Mouse (Mus musculus) kidney, embryonic 16.5 days (tissue): ENCODE measurements at regions not wholly inside any gene's neighbourhood (a gene's known extent, or its start where the extent isn't known, plus 50 kb on each side); places are given as distances from the start of the nearest gene placed in this dataset.

Experiments
- ATAC-seq: fragments of 200-750 bp; cut with Nextera tagmentation; 2 replicates; pipeline ENCODE4 v1.8.0; 2017; ENCODE audit warnings: moderate TSS enrichment; ENCODE audit not compliant: low FRiP score, low TSS enrichment
- H3K27ac ChIP-seq: fragments of 300-500 bp; sonication (generic); 2 replicates; pipeline ENCODE4 v1.5.1; 2014; ENCODE audit warnings: low read length
- H3K27me3 ChIP-seq: fragments of 300-500 bp; sonication (generic); 2 replicates; pipeline ENCODE4 v1.6.1; 2014; ENCODE audit warnings: low read length, control low read depth, mixed read lengths; ENCODE audit not compliant: insufficient read depth
- H3K36me3 ChIP-seq: fragments of 300-500 bp; sonication (generic); 2 replicates; pipeline ENCODE4 v1.6.1; 2014; ENCODE audit warnings: low read length, control low read depth, mixed read lengths; ENCODE audit not compliant: insufficient read depth
- H3K4me1 ChIP-seq: fragments of 300-500 bp; sonication (generic); 2 replicates; pipeline ENCODE4 v1.6.1; 2014; ENCODE audit warnings: low read length, control low read depth, mixed read lengths; ENCODE audit not compliant: insufficient read depth
- H3K4me2 ChIP-seq: fragments of 300-500 bp; sonication (generic); replicated peaks from 2 replicates; pipeline ENCODE4 v1.6.1; 2014; ENCODE audit warnings: low read depth, low read length
- H3K4me3 ChIP-seq: fragments of 300-500 bp; sonication (generic); 2 replicates; pipeline ENCODE4 v1.5.1; 2014; ENCODE audit warnings: mild to moderate bottlenecking, low read length
- H3K9ac ChIP-seq: fragments of 300-500 bp; sonication (generic); replicated peaks from 2 replicates; pipeline ENCODE4 v1.6.1; 2014; ENCODE audit warnings: low read length
- H3K9me3 ChIP-seq: fragments of 300-500 bp; sonication (generic); 2 replicates; pipeline ENCODE4 v1.6.1; 2016; ENCODE audit warnings: low read length, control low read depth
- WGBS: fragments of 180-500 bp; shearing (Covaris S2); extraction: QIAGEN DNeasy Blood & Tissue Kit; methylation state at CpG from one replicate; pipeline ENCODE4 v1.1.7; 2014; 5-methylcytosine and 5-hydroxymethylcytosine counted together

- no peaks in the 10 kb centered on the region for H3K4me1 ChIP-seq
- no peaks in the 10 kb centered on the region for H3K36me3 ChIP-seq
- H3K9ac ChIP-seq: no peak overlapping the region
- H3K27me3 ChIP-seq: no peaks in the 10 kb centered on the region
- H3K4me3 ChIP-seq: no peak overlapping the region
- no peak overlapping the region for H3K27ac ChIP-seq
- H3K4me2 ChIP-seq: no peak overlapping the region
- no peaks in the 10 kb centered on the region for H3K9me3 ChIP-seq
- 79% methylated on average over 8 of the region's 8 CpGs for WGBS
- ATAC-seq: no peak
Observed at GRCm38 (mm10) chr15:62229491-62230283, 1306.9 kb upstream of the A1bg start.

GRCm38 (mm10) chr15:62229023-62229422 lies 1306.2 kb upstream of the A1bg start:
- ATAC-seq: no peak
- Histone ChIP-seq H3K4me1 (no peaks in the 10 kb centered on the region), H3K27me3 (no peaks in the 10 kb centered on the region), H3K4me3 (no peak overlapping the region), H3K4me2 (no peak overlapping the region), H3K9me3 (no peaks in the 10 kb centered on the region), H3K27ac (no peak overlapping the region), H3K9ac (no peak overlapping the region), H3K36me3 (no peaks in the 10 kb centered on the region)
- WGBS: 88% methylated on average over 3 of the region's 3 CpGs

- Histone ChIP-seq H3K4me1 (no peaks in the 10 kb centered on the region), H3K9ac (no peak overlapping the region), H3K4me2 (no peak overlapping the region), H3K9me3 (no peaks in the 10 kb centered on the region), H3K27me3 (no peaks in the 10 kb centered on the region), H3K27ac (no peak overlapping the region), H3K4me3 (no peak overlapping the region), H3K36me3 (no peaks in the 10 kb centered on the region)
- no peak for ATAC-seq
Observed at GRCm38 (mm10) chr15:62224798-62225197, 1302.0 kb upstream of the A1bg start.

- Histone ChIP-seq H3K9ac (no peak overlapping the region), H3K9me3 (no peaks in the 10 kb centered on the region), H3K36me3 (0 out of 2 replicates have a peak, but pooled peaks cover 3% of the 10 kb centered on the region), H3K4me2 (no peak overlapping the region), H3K4me1 (no peaks in the 10 kb centered on the region), H3K27me3 (no peaks in the 10 kb centered on the region), H3K27ac (no peak overlapping the region), H3K4me3 (no peak overlapping the region)
- WGBS: 93% methylated on average over 3 of the region's 3 CpGs
- ATAC-seq: no peak
Observed at GRCm38 (mm10) chr15:62224191-62224590, 1301.4 kb upstream of the A1bg start.

- 68% methylated on average over 6 of the region's 6 CpGs for WGBS
- Histone ChIP-seq H3K9ac (no peak overlapping the region), H3K9me3 (no peaks in the 10 kb centered on the region), H3K4me1 (no peaks in the 10 kb centered on the region), H3K27me3 (no peaks in the 10 kb centered on the region), H3K27ac (no peak overlapping the region), H3K4me3 (no peak overlapping the region), H3K36me3 (0 out of 2 replicates have a peak, but pooled peaks cover 5% of the 10 kb centered on the region), H3K4me2 (no peak overlapping the region)
- no peak for ATAC-seq
Observed at GRCm38 (mm10) chr15:62223156-62223840, 1300.5 kb upstream of the A1bg start.

DNA sequence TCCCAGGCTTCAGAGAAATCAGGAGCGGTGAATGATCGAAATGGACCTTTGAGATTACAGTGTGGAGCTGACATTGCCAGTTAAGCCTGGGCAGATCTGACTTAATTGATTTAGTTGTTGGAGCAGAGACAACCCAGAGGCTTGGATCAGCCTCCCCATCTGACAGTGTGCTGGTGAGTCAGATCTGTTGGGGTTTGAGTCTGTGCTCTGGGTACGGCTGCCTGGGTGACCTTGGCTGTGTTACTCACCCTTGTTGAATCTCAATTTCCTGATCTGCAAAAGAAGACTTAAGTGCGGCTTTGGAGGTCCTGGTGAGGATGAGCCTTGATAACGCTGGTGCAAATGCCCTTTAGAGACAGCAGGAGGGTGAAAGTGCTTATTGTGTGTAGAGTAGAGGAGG lies 1299.9 kb upstream of the A1bg start:
- 72% methylated on average over 5 of the region's 5 CpGs for WGBS
- H3K4me1 ChIP-seq: no peaks in the 10 kb centered on the region
- no peak overlapping the region for H3K27ac ChIP-seq
- 0 out of 2 replicates have a peak, but pooled peaks cover 5% of the 10 kb centered on the region for H3K36me3 ChIP-seq
- ATAC-seq: no peak
- no peaks in the 10 kb centered on the region for H3K9me3 ChIP-seq
- H3K27me3 ChIP-seq: no peaks in the 10 kb centered on the region
- H3K9ac ChIP-seq: no peak overlapping the region
- no peak overlapping the region for H3K4me3 ChIP-seq
- no peak overlapping the region for H3K4me2 ChIP-seq

DNA sequence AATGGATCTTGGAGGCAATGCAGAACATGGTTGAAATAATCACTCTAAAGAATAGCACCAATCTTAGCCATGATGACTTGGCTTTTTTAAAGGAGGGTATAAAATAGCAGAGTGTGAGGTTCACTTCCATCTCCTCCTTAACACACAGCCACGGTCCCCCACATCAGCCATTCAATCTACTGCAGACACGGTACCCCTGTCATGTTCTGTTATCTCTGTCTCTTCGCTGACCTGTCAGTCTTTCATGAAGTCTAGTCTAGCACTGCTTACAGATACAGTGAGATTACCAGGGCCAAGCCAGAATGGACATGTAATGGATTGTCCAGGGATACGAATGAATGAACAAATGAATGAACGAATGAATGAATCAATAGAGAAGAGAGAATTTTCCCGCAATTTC lies 1299.4 kb upstream of the A1bg start:
- Histone ChIP-seq H3K4me1 (no peaks in the 10 kb centered on the region), H3K9ac (no peak overlapping the region), H3K4me3 (no peak overlapping the region), H3K27ac (no peak overlapping the region), H3K9me3 (no peaks in the 10 kb centered on the region), H3K36me3 (0 out of 2 replicates have a peak, but pooled peaks cover 5% of the 10 kb centered on the region), H3K27me3 (no peaks in the 10 kb centered on the region), H3K4me2 (no peak overlapping the region)
- no peak for ATAC-seq
- 93% methylated on average over 6 of the region's 6 CpGs for WGBS

DNA sequence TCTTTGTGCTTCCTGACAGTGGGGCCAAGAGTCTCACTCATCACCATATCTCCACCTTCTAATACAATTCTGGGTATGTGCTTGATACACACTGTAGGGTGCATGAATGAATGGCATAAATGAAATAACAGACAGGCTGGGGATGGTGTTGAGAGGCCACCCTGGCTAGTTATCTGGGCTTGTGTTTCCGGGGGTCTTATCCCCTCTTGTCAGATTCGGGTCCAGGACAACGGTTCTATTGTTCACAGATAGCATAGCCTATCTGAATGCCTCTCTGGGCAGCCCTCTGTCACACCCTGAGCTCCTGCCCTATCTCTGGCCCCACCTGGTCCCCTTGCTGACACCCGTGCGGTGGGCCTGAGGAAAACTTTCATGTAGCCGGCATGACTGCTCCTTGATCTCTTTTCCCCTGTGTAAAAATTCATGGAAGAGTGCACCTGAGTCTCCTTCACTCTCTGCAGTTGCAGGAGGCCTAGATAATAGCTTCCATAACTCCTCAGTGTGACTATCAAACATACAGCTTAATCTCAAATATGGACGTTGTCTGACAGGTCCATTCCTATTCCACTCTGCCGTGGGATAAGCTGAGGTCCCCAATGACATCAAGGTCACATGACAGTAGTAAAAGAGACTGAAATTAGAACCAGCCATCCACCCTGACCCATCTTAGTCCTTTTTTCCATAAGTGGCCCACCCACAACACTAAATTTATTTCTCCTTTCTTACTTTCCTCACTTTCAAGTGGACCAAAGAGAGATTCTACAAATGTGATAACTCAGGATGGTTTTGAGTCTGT lies 1298.4 kb upstream of the A1bg start:
- 78% methylated on average over 8 of the region's 8 CpGs for WGBS
- Histone ChIP-seq H3K27ac (no peak overlapping the region), H3K4me2 (no peak overlapping the region), H3K36me3 (0 out of 2 replicates have a peak, but pooled peaks cover 5% of the 10 kb centered on the region), H3K9me3 (no peaks in the 10 kb centered on the region), H3K9ac (no peak overlapping the region), H3K4me1 (no peaks in the 10 kb centered on the region), H3K27me3 (no peaks in the 10 kb centered on the region), H3K4me3 (no peak overlapping the region)
- ATAC-seq: no peak

DNA sequence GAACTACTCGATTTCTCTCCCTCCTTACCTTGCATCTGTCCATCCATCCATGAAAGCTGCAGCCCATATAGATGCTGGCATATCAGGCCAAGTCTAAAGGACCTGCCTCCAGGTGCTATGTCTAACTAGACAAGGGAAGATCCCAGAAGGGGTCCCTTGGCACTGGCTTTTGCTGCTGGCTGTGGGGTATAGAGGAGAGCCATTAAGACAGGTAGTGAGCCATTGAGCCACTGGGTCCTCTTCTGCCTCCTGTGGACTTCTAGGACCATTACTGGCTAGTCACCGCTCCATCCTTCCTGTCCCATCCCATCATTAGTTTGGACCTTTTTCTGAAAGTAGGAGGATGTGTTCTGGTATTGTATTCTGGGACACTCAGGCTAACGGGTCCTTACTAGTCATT lies 1297.8 kb upstream of the A1bg start:
- H3K27ac ChIP-seq: no peak overlapping the region
- no peak overlapping the region for H3K4me2 ChIP-seq
- 0 out of 2 replicates have a peak, but pooled peaks cover 5% of the 10 kb centered on the region for H3K36me3 ChIP-seq
- no peaks in the 10 kb centered on the region for H3K27me3 ChIP-seq
- no peaks in the 10 kb centered on the region for H3K4me1 ChIP-seq
- no peaks in the 10 kb centered on the region for H3K9me3 ChIP-seq
- H3K9ac ChIP-seq: no peak overlapping the region
- WGBS: 89% methylated on average over 3 of the region's 3 CpGs
- no peak for ATAC-seq
- no peak overlapping the region for H3K4me3 ChIP-seq
